Comparison of ENCODE assay signal across 8 mouse cellular contexts in genomic region chr16:29882226-29882972, GRCm38 (mm10).
DNase-seq lines count a peak whose midpoint lies in the region; ATAC-seq and TF ChIP-seq lines count a peak whose summit lies in the region.

No protein-coding gene starts in this region.

- H3K4me3 ChIP-seq in layer of hippocampus, adult 2 months = no peak overlapping the region
- H3K4me3 ChIP-seq in forebrain, embryonic 13.5 days = no peak overlapping the region
- H3K4me3 ChIP-seq in lung, adult 2 months (replicated peaks; ENCODE audit: extremely low read depth, low read depth, low read length) = no peak overlapping the region

- TF ChIP-seq CTCF in layer of hippocampus, adult 2 months (conservative IDR thresholded peaks at IDR 0.05) = no peak
- TF ChIP-seq CTCF in brain, embryonic 14.5 days (IDR thresholded peaks at IDR 0.05; ENCODE audit: borderline replicate concordance, extremely low read depth, insufficient read depth, insufficient read length) = no peak
- TF ChIP-seq CTCF in lung, adult 2 months (IDR thresholded peaks at IDR 0.05; ENCODE audit: insufficient read depth, low read length) = no peak

- intact Hi-C loops in heart, postnatal 14 days (cut with DNase I) = loop anchor here (1.0 to 5.0 kb wide), 3 partner anchors 50 to 184 kb away; no protein-coding TSS in a partner anchor

- H3K9ac ChIP-seq in forebrain, embryonic 13.5 days = no peak overlapping the region

- H3K27ac ChIP-seq in layer of hippocampus, adult 2 months = no peak overlapping the region
- H3K27ac ChIP-seq in forebrain, embryonic 13.5 days = peak overlapping the region; percentile 80

- ATAC-seq in forebrain, embryonic 13.5 days = peak; percentile 76

- WGBS in forebrain, embryonic 13.5 days = 4% methylated on average over 10 of the region's 10 CpGs
- 39% methylated on average over 10 of the region's 10 CpGs for WGBS in lung, adult 2 months

- H3K36me3 ChIP-seq in forebrain, embryonic 13.5 days (ENCODE audit: poor library complexity, severe bottlenecking) = no peaks in the 10 kb centered on the region

- no peaks in the 10 kb centered on the region for H3K9me3 ChIP-seq in forebrain, embryonic 13.5 days (replicated peaks)

- peak; percentile 27 to 46 for DNase-seq in layer of hippocampus, postnatal 14 days (ENCODE audit: low spot score in 2 of 2)
- DNase-seq in layer of hippocampus, adult 2 months (ENCODE audit: low spot score in 2 of 2) = no peak
- peak; percentile 96 for DNase-seq in brain, embryonic 14.5 days (ENCODE audit: low read depth)
- DNase-seq in heart, postnatal 14 days = peak; percentile 84 to 88
- DNase-seq in lung, adult 2 months = peak; percentile 60
- DNase-seq in skeletal muscle tissue, adult 2 months (ENCODE audit: low read depth, low spot score) = peak; percentile 87
- DNase-seq in spleen, postnatal 10 days (ENCODE audit: low spot score in 2 of 2) = no peak

- peaks cover 50% of the 10 kb centered on the region for H3K4me1 ChIP-seq in forebrain, embryonic 13.5 days
- no peaks in the 10 kb centered on the region for H3K4me1 ChIP-seq in lung, adult 2 months (ENCODE audit: control insufficient read depth, insufficient read depth, low read length)

- peaks cover 19% of the 10 kb centered on the region for H3K27me3 ChIP-seq in forebrain, embryonic 13.5 days

- peak overlapping the region; percentile 33 for H3K4me2 ChIP-seq in forebrain, embryonic 13.5 days

- TF ChIP-seq POLR2A in brain, embryonic 14.5 days (IDR thresholded peaks at IDR 0.05; ENCODE audit: borderline replicate concordance, extremely low read depth, insufficient read depth, insufficient read length, poor library complexity, severe bottlenecking) = no peak
- no peak for TF ChIP-seq POLR2A in lung, adult 2 months (IDR thresholded peaks at IDR 0.05; ENCODE audit: borderline replicate concordance, extremely low read depth, low read depth, low read length)

Comparison
In these comparisons a context has a peak if more than half of its experiments do, and no peak if none do; other contexts are left out.
1. DNase-seq: peak in layer of hippocampus, postnatal 14 days (2 of 2), brain, embryonic 14.5 days (single experiment), heart, postnatal 14 days (2 of 2), lung, adult 2 months (single experiment) and skeletal muscle tissue, adult 2 months (single experiment); none in layer of hippocampus, adult 2 months (0 of 2) and spleen, postnatal 10 days (0 of 2).